Mouse (Mus musculus): ENCODE data around the gene Dbh.

The Dbh gene

DNA sequence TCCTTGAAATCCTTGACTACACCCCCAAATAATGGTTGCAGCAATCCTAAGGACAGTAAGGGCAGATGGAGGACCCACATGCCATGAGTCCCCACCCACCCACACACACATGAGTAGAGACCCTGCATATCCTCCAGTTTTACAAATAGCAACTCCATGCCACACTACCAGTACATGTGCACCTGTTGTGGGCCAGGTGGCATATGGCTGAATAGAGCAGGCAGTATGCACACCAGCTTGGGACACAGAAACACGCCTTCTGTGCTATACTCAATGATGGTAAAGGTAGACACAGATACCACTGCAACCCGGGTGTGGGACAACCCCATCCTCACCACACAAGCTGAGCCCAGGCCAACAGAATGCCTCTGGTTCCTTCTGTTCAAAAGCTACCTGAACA is 1.0 kb downstream of the Dbh start:
- DNase-seq, result no peak

DNA sequence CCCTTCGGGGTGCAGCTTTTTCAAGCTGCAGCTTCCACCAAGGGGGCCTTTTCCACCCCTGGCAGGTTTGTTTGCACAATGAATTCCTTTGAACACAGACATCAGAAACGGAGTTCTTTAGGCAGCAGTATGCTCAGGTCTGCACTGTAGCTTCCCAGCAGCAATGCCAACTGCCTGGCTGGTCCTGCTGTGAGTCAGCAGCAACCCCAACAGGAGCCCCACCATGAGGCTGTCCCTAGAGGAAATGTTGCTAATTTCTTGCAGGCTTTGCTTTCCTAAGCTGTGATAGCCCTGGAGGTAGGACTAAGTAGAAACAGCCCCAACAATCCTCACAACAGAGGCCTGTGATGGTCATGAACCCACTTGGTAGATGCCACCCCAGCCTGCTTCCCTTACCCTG is 2.0 kb downstream of the Dbh start:
- no peak for DNase-seq

DNA sequence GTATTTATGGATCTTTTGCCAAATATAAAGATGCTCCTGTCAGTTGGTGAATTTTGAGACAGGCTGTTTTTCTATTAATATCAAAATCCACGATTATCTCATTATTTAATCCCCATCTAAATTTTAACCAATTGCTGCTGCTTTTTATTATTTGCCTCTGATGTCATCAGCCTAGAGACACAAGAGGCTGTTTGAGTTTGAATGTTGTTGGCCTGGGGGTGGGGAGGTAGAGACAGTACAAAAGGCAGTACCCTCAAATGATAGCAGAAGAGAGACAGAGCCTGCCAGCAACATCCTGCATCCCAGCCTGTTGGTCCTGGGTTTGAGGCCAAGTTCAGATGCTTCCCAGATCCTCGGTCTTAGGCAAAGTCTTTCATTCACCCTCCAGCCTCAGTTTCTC is 9.2 kb downstream of the Dbh start:
- no peak for DNase-seq

DNA sequence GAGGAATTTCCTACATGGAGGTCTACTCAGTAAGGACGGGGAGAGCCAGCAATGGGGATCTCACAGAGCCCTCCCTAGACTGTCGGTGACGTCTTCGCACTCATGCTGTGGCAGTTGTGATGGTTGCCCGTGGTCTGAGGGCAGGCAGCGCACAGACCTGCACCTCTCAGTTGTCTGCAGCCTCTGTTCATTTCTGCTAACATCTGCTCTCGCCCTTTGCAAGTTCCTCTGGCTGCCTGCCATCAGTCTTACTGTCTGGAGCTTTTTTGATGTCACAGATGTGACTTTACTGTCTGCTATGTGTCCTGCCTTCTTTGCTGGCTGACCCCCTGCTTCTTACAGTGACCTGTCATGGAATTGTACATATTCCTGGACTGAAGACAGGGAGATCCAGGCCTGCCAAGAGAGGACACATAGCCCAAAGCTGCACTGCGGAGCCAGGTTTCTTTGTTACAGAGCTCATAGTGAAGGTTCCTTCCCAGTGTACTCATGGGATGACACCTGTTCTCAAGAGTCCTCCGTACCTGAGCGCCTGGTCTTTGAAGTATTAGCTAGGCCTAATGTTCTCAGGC is 10.7 kb downstream of the Dbh start:
- no peak for DNase-seq

DNA sequence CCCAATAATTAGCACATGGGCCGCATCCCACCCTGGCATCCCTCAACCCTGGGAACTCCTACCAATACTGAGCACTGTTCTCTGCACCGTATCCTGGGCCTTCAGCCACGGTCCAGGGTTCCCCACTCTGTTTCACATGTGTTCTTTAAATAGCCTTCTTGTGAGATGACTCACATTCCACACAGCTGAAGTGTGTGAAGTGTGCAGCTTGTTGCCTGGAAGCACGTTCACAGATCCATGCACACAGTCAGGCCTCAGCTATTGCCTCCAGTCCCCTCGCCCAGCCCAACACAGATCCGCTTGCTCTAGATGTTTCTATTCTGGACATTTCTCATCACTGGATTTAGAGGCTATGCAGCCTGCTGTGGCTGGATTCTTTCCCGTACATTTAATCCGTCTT is 14.1 kb downstream of the Dbh start:
- DNase-seq, result no peak

DNA sequence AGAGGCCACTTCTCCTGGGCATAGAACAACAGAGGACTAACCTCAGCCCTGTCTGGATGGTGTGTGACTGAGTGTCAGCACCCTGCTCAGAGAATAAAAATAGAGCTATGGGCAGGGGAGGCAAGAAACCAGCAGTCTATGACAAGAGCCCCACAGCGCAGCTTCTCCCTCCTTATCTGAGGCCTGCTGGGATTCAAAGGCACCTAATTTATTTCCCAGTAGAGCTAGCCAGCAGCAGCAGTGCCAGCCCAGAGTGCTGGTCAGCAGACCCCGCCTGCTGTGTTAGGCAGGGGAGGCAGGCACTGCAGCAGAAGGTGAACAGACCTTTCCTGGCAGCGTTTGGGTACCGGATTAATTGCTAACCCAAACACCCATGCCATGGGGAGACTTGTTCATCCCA is 16.9 kb downstream of the Dbh start:
- DNase-seq, result peak; percentile 26

DNA sequence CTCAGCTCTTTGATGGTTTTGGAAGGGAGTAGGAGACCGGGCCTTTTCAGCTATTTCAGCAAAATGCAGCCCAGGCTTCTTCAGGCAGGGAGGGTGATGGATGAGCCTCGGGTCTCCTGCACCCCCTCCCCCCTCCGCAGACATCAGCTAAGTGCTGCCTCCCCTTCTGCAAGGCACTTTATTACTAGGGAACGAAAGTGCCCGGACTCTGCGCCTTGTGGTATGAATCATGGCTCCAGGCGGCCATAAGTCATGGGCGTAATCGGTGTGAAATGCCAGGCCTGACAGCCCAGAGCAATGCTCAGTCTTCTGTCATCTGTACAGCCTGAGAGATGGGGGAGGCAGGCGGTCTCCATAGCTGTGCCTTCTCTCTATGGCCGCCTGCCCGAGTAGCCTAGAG is 18.7 kb downstream of the Dbh start:
- DNase-seq, result no peak

DNA sequence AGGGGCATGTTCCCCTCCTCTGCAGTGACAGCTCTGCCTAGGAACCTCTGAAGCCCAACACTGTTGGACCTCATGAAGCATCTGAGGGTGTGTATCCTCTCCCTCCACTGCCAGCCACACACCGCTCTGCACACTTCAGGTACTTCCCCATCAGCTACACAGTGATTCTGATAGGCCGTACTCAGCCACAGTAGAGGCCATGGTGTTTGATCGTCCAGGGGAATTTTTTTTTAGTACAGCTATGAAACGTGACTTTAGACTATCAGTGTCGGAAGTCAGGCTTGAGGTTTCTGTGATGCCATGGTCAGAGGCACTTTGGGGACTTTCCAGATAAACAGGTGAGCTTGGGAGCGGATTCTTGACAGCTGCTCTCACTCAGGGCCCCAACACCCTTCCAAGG is 22.5 kb downstream of the Dbh start:
- DNase-seq, result no peak

DNA sequence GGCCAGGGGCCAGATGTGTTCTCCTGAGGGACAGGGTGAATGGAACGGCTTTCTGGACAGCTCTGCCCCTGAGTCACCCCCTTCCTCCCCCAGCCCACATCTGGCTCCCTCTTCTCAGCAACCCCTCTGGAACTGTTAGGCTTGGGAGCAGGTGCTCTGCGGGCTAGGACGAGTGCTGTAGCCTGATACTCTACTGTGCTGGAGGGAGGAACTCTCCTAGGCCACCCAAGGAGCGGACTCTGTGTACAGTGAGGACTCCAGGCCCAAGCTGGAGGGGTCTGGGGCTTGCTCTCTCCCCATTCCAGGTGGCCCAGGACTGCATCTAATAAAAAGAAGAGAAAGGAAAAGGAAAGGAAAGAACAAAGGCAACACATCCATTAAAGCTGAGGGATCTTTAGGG is 25.0 kb downstream of the Dbh start:
- DNase-seq, result no peak

DNA sequence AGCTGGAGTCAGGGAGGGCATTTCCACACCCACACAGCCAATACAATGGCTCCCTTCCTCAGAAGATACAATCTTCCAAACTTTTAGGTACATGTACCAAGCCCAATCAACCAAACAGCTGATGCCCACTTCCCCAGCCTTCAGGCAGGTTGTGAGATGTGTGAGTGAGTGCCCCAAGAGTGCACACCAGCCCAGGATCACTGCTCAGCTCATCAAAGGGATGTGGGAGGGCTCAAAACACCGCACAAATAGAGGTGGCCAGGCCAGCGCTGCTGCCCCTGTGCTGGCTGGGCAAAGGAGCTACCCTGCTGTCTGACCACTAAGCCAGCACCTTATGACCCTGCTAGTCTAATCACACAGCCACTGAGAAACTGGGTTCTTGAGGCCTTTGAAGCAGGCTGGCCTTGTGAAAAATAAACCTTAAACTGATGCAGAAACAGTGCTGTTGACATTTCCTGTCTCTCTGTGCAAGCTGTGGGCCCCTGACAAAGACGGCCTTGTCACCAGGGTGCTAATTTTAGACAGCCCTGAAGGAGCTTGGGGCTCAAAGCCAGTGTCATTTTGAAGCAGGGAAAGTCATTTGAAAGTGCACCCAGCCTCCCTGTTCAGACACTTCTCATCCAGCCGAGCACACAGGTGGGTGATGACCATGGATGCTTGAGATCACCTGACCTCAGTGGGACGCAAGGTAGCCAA is 33.7 kb downstream of the Dbh start:
- DNase-seq, result no peak

DNA sequence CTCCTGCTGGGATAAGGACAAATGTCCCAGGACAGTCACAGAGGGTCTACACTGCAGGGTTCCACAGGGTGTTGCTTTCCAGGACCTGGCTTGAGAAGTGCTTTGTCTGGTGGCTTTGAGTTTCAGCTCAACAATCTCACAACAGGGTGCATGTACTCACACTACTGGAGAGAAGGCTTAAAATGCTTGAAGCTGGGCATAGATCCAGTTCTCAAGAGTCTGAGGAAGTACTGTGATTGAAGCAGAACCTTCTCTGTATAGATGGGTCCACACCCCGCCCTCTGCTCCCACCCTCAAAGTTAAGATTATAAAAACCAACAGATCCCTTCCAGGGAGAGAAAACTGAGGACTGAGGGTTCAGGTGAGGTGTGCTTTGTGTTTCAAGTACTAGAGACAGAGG is 35.6 kb downstream of the Dbh start:
- DNase-seq, result no peak

DNA sequence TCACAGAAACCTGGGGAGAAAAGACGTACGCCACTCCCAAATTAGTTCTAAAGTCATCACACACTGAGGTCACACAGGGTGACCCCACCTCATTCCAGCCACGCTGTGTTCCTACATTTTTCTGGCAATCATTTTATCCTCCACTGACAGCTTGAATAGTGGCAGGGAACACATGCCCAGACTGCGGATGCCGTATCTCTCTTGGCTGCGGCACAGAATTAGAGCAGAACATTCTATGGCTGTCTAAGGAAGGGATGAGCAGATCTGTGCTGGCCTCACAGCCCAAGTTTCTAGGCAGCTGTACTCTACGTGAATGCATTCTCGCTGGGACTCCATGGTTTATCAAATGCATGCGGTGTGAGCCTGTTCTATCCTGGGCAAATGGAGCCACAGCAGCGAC is 40.6 kb downstream of the Dbh start:
- no peak for DNase-seq

DNA sequence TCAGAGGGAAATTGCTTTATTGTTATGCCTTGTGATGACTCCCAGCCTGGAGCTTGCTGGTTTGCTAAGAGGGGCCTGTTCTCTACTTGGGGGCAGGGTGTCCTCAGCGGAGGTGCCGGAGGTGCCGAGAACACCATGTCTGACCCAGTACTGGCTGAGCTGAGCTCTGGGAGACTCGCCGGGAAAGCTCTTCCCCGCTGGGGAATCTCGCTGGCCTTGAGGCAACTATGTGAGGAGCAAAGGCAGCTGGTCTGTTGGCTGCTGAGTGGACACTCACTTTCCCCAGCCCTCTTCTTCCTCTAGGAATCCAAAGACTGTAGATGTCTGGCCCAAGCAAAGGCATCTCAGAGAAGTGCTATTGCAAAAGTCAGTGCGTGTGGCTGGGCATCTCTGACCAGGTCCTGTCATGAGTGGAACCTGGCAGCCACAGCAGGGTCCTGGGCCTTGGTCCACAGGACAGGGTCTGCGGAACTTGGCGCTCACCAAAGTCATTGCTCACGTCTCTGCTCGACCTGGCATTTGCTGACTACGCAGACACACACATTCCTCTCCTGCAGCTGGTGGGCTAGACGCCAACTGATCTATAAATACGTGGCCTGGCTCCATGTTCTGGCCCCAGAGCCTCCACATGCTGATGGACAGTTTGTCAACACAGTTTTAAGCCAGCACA is 41.2 kb downstream of the Dbh start:
- DNase-seq, result peak; percentile 50

DNA sequence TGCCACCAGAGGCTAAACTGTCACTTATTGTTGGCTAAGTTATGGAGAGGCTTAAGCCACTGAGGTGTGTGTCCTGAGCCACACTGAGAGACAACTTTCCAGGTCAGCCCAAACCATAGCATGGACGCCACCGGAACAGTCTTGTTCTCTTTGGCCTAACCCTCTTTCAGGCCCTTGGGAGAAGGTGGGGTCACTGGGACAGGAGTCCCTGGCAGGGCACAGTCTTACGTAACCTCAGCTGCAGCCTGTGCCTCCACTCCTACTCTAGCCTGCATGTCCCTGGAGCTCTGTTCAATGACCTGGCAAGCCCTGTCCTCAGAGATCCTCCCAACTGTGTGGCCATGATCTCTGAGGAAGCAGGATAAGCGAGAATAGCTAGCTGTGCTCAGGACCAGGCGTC is 42.1 kb downstream of the Dbh start:
- peak; percentile 64 for DNase-seq

DNA sequence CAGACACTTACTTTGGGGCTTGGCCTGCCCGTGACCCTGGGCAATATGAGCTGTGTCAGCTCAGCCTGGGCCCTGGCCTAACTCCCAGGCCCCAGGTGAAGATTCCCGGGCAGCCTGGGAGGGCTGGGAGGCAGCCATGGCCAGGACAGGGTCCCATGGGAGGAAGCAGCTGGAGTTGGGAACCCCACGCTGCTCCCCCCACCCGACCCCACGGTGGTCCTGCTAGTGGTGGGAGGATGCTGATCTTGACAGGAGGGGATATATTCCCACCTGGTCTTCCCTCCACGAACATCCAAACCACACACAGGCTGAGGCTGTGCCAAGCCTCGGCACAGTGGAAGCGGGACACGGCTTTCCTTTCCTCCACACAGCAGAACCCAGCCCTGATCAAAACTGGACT is 44.3 kb downstream of the Dbh start:
- no peak for DNase-seq

DNA sequence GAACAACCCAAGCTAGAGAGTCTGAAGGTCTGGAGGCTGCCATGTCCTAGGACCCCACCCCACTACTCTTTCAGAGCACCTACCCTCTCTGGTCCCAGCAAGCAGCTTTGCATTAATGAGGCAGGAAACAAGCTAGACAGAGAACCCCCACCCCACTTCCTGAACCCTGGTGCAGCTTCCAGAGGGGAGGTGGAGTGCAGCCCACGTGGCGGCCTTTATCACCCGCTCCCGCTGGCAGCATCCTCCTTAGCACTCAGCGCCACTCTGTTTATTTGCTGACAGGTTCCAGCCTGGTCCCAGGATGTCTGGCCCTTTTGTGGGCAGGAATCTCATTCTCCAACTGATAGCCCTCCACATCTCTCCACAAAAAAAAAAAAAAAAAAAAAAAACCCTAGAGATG is 44.8 kb downstream of the Dbh start:
- DNase-seq, result no peak

DNA sequence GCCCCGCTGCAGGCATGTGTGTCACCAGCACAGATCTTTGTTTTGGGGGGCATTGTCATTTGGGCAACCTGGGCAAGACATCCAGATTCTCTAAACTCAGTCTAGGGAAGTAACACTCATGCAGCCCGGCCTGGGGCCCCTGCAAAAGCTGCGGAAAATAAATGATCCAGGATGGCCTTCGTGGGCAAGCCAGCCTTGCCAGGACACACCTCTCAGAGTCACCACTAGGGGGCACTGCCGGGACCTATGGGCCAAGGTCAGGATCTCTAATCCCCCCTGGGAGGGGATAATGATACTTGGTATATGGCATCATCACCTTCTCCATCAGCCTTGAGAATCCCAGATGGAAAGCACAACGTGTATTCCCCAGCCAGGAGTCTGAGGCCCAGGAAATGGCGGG is 45.2 kb downstream of the Dbh start:
- peak; percentile 55 for DNase-seq

DNA sequence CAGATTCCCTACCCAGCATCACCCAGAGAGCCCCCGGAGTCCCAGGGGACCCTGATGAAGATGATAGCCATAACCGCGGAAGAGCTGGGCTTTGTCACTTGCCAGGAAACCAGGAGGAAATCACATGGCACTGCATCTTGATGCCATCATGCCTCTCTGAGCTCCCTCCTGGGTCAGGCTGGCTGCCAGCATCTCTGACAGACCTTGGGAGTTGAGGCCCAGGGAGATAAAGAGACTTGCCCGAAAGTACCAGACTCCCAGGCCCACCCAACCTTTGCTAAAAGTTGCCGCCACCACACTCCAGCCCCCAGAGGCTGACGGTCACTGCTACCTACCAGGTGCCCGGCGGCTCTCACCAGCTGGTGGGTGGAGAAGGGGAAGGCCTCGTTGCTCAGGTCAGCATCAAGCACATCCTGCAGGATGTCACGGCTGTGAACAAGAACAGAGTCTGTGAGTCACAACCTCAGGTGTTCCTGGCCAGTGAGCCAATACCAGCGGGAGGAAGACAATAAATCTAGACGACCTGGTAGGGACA is 45.7 kb downstream of the Dbh start:
- no peak for DNase-seq

DNA sequence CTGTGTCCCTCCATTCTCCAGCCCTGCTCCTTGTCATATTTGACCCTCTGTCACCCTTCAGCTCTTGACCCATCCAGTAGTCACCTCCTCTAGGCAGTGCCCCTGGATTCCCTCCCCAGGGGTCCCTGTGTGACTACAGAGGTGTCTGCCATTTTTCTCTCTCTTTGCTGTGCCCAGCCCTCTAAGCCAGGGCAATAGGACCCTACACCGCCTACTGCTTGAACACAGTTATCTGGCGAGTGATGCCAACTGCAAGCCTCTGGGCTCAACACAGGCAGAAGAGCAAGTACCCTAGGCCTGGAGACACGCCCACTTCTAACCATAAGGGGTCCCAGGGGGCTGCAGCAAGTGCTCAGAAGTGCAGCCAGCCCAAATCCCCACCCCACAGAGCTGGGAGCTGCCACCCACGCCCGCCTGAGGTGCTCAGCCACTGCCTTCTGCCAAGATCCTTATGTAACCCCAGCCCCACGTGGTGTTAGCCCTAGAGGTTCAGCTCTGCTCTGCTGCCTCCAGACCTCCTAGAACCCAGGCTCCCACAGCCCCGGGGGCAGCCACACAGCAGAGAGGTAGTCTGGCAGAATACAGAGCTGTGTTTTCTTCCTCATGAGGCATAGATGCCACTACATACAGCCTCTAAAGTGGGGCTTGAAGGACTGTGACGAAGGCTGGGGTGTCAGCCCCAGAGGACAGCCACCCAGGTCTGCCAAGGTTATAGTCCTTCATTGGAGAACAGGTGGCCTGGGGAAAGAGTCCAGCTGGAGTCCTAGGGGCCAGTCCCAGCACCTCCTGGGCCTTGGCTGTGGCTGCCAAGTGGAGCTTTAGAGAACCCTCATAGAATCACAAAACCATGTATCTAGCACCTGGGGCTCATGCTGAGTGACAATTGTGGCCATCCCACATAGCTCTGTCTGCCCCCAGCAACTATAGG is 47.2 kb downstream of the Dbh start:
- DNase-seq, result peak; percentile 80

DNA sequence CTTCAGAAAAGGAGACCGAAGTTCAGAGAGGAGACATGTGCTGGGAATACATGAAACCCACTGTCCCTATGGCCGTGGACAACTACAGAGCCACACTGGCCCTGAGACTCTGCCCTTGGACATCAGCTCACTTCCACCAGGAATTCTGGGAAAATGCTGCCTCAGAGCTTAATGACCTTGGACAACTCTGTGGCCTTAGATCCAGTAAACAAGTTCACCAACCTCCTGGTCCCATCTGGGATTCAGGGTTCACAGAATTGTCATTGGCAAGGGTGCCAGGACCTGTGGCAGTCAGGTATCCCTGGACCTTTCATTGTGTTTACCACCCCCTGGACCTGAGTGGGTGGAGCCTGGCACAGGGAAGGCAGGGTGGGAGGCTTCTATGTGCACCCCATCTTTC is 50.5 kb downstream of the Dbh start:
- DNase-seq, result no peak

DNA sequence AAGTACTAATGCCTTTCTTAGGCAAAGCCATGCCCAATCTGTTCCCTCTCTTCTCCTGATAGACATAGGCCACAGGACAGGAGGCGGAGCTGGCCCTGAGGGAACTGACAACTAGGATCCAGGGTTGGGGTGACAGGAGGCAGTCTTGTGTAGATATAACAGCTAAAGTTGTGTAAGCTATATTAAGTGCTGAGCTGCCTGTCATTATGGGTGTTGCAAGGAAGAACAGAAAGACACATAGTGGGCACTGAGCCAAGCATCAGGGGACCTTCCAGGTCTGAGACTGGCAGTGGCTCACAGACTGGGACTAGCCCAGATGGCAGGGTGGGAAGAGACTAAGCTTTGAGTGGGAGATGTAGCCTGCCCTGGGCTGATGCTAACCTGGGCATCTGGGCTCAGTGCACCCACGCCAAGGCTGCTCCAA is 53.1 kb downstream of the Dbh start:
- no peak for DNase-seq

DNA sequence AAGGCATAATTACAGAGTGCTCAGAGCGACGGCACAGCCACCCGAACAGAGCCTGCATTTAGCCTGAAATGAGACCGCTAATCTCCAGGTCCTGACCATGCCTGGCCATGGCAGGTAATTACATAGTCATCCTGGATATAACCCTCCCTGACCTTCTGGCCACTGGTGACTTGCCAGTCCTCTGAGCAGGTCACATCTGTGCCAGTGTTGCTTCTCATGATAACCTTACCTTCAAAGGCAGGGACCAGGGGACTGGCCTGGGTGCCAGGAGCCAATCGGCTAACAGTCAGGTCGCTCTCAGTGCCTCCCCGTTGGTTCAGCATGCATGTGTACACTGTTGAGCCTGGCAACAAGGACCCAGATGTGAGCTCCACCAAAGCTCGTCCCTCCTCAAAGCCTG is 53.5 kb downstream of the Dbh start:
- DNase-seq, result no peak

DNA sequence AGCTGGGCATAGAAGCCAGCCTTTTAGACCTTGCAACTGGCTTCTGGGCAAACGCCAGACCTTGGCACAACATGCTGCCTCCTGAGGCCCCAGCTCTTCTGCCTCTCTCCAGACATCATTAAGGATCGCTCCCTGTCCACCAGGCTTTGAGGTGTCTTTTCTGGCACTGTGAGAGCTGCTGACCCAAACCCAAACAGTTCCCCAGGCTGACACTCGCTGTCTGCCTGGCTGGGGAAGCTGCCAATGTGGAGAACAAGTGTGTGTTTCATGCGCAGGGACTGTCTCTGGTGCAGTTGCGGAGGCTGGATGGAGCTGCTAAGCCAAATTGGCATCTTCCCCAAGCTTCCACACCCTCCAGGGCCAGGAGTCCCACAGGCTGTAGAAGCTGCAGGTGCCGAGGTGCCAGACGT is 58.0 kb downstream of the Dbh start:
- no peak for DNase-seq
